In genomic region chr14:122684250-122684649, GRCm38 (mm10) we compare ENCODE assay signal across 14 mouse cellular contexts.
A peak's percentile ranks its signal among the peaks of the same experiment; 100 is the strongest.
DNase-seq lines count a peak whose midpoint lies in the region; ATAC-seq lines count a peak whose summit lies in the region.
"Had no signal": no experiment of that assay in that cellular context is flagged by ENCODE, and none has a peak within 500 bp of the region (broad histone marks: within the 10 kb centered on the region; RNA-seq: fewer than 3 reads in every experiment).

No protein-coding gene starts in this region.

- intact Hi-C loops in left cerebral cortex, postnatal 36 days (cut with DNase I) = no loop called here

- H3K4me1 ChIP-seq in forebrain, embryonic 10.5 days = peaks cover 20% of the 10 kb centered on the region
- no peaks in the 10 kb centered on the region for H3K4me1 ChIP-seq in forebrain, embryonic 11.5 days (replicated peaks; ENCODE audit: control insufficient read depth, insufficient read depth, low read length)
- peaks cover 17% of the 10 kb centered on the region for H3K4me1 ChIP-seq in hindbrain, embryonic 15.5 days (replicated peaks)
- H3K4me1 ChIP-seq in neural tube, embryonic 15.5 days = peaks cover 9% of the 10 kb centered on the region
- H3K4me1 ChIP-seq: liver, embryonic 12.5 days had no signal

- no peaks in the 10 kb centered on the region for H3K9me3 ChIP-seq in forebrain, embryonic 10.5 days
- H3K9me3 ChIP-seq in forebrain, embryonic 11.5 days (ENCODE audit: control insufficient read depth, low read length) = no peaks in the 10 kb centered on the region
- H3K9me3 ChIP-seq in hindbrain, embryonic 15.5 days = no peaks in the 10 kb centered on the region
- H3K9me3 ChIP-seq in neural tube, embryonic 15.5 days (replicated peaks) = no peaks in the 10 kb centered on the region
- H3K9me3 ChIP-seq: heart, embryonic 12.5 days; liver, embryonic 12.5 days had no signal

- no peak overlapping the region for H3K4me3 ChIP-seq in forebrain, embryonic 10.5 days
- H3K4me3 ChIP-seq in forebrain, embryonic 11.5 days (ENCODE audit: low read depth, low read length) = no peak overlapping the region
- H3K4me3 ChIP-seq in hindbrain, embryonic 15.5 days = no peak overlapping the region
- no peak overlapping the region for H3K4me3 ChIP-seq in neural tube, embryonic 15.5 days (replicated peaks)
- H3K4me3 ChIP-seq: heart, embryonic 12.5 days; liver, embryonic 12.5 days had no signal

- 0 out of 2 replicates have a peak overlapping the region, but pooled peaks have one; percentile 1 for H3K27ac ChIP-seq in forebrain, embryonic 10.5 days
- H3K27ac ChIP-seq in forebrain, embryonic 11.5 days (ENCODE audit: low read depth, low read length) = no peak overlapping the region
- H3K27ac ChIP-seq in hindbrain, embryonic 15.5 days (replicated peaks) = peak overlapping the region; percentile 25
- H3K27ac ChIP-seq in neural tube, embryonic 15.5 days (replicated peaks) = peak overlapping the region; percentile 51
- H3K27ac ChIP-seq: liver, embryonic 12.5 days had no signal

- no peaks in the 10 kb centered on the region for H3K36me3 ChIP-seq in forebrain, embryonic 10.5 days (replicated peaks)
- no peaks in the 10 kb centered on the region for H3K36me3 ChIP-seq in forebrain, embryonic 11.5 days (ENCODE audit: control insufficient read depth, insufficient read depth, low read length)
- H3K36me3 ChIP-seq in hindbrain, embryonic 15.5 days = no peaks in the 10 kb centered on the region
- no peaks in the 10 kb centered on the region for H3K36me3 ChIP-seq in neural tube, embryonic 15.5 days
- H3K36me3 ChIP-seq: heart, embryonic 12.5 days; liver, embryonic 12.5 days had no signal

- H3K4me2 ChIP-seq in forebrain, embryonic 11.5 days (ENCODE audit: low read depth, low read length, severe bottlenecking) = no peak overlapping the region
- no peak overlapping the region for H3K4me2 ChIP-seq in hindbrain, embryonic 15.5 days
- H3K4me2 ChIP-seq in neural tube, embryonic 15.5 days = no peak overlapping the region
- H3K4me2 ChIP-seq: heart, embryonic 12.5 days; liver, embryonic 12.5 days had no signal

- no peak for DNase-seq in forebrain, embryonic 10.5 days (ENCODE audit: extremely low spot score, low spot score)
- DNase-seq in forebrain, embryonic 11.5 days (ENCODE audit: low spot score) = no peak
- DNase-seq in cerebellum, adult 9-10 months = peak; percentile 61
- no peak for DNase-seq in spleen, postnatal 36 days (ENCODE audit: low spot score in 2 of 2)
- DNase-seq in left cerebral cortex, postnatal 36 days (ENCODE audit: low spot score in 2 of 2) = no peak
- no peak for DNase-seq in left cerebral cortex, adult 18-20 months (ENCODE audit: low spot score in 2 of 2)
- DNase-seq: adrenal gland, postnatal 14 days; B cell, adult 2 months; kidney, adult 18-20 months; lung, postnatal 4 days had no signal

- H3K9ac ChIP-seq in forebrain, embryonic 11.5 days (ENCODE audit: low read length) = no peak overlapping the region
- no peak overlapping the region for H3K9ac ChIP-seq in hindbrain, embryonic 15.5 days
- H3K9ac ChIP-seq in neural tube, embryonic 15.5 days (replicated peaks) = no peak overlapping the region
- H3K9ac ChIP-seq: heart, embryonic 12.5 days; liver, embryonic 12.5 days had no signal

- 94% methylated on average over 4 of the region's 4 CpGs for WGBS in forebrain, embryonic 10.5 days
- WGBS in forebrain, embryonic 11.5 days = 80% methylated on average over 4 of the region's 4 CpGs
- 49% methylated on average over 4 of the region's 4 CpGs for WGBS in hindbrain, embryonic 15.5 days
- 59% methylated on average over 4 of the region's 4 CpGs for WGBS in neural tube, embryonic 15.5 days

- no peak for ATAC-seq in forebrain, embryonic 11.5 days (replicated peaks; ENCODE audit: low FRiP score)
- ATAC-seq in hindbrain, embryonic 15.5 days (ENCODE audit: low FRiP score, low read depth) = peak; percentile 84
- peak; percentile 24; the same call in 1 of the 2 replicates for ATAC-seq in neural tube, embryonic 15.5 days (ENCODE audit: low FRiP score)
- ATAC-seq: liver, embryonic 12.5 days had no signal

- no peaks in the 10 kb centered on the region for H3K27me3 ChIP-seq in forebrain, embryonic 10.5 days (ENCODE audit: poor library complexity, severe bottlenecking)
- H3K27me3 ChIP-seq in forebrain, embryonic 11.5 days (ENCODE audit: control insufficient read depth, insufficient read depth, low read length) = no peaks in the 10 kb centered on the region
- no peaks in the 10 kb centered on the region for H3K27me3 ChIP-seq in hindbrain, embryonic 15.5 days
- no peaks in the 10 kb centered on the region for H3K27me3 ChIP-seq in neural tube, embryonic 15.5 days (replicated peaks)
- H3K27me3 ChIP-seq: heart, embryonic 12.5 days; liver, embryonic 12.5 days had no signal
